Mouse (Mus musculus): Measurements from ENCODE around the gene Tgif2.
"Not testable (repeated sequence)": the region's sequence is repeated elsewhere in the genome, so short reads cannot be mapped to it uniquely, and the experiment has no call there.

The Tgif2 gene

GRCm38 (mm10) chr2:156839319-156840191 is at the start of gene Tgif2:
Gene Tgif2 (plus strand): TSS chr2:156840007.
- DNase-seq (ENCODE audit: low spot score): no peak

GRCm38 (mm10) chr2:156798516-156798915 is 41.3 kb upstream of the Tgif2 start:
- DNase-seq (ENCODE audit: low spot score): no peak

- DNase-seq (ENCODE audit: low spot score): no peak
Observed at GRCm38 (mm10) chr2:156801045-156801444, 38.8 kb upstream of the Tgif2 start.

GRCm38 (mm10) chr2:156802116-156802515 is 37.7 kb upstream of the Tgif2 start:
- not testable (repeated sequence) for DNase-seq (ENCODE audit: low spot score)

GRCm38 (mm10) chr2:156803698-156804372 is 36.0 kb upstream of the Tgif2 start:
- DNase-seq (ENCODE audit: low spot score): no peak

GRCm38 (mm10) chr2:156804589-156804988 is 35.2 kb upstream of the Tgif2 start:
- DNase-seq (ENCODE audit: low spot score): no peak

GRCm38 (mm10) chr2:156806886-156807285 is 32.9 kb upstream of the Tgif2 start:
- DNase-seq (ENCODE audit: low spot score): no peak

GRCm38 (mm10) chr2:156809579-156809978 is 30.2 kb upstream of the Tgif2 start:
- DNase-seq (ENCODE audit: low spot score): peak; percentile 47

GRCm38 (mm10) chr2:156810716-156811115 is 29.1 kb upstream of the Tgif2 start:
- no peak for DNase-seq (ENCODE audit: low spot score)

GRCm38 (mm10) chr2:156811556-156811955 is 28.3 kb upstream of the Tgif2 start:
- DNase-seq (ENCODE audit: low spot score): no peak

GRCm38 (mm10) chr2:156814344-156814801 is 25.4 kb upstream of the Tgif2 start:
- DNase-seq (ENCODE audit: low spot score): no peak

GRCm38 (mm10) chr2:156814893-156815292 is 24.9 kb upstream of the Tgif2 start:
- no peak for DNase-seq (ENCODE audit: low spot score)

GRCm38 (mm10) chr2:156815412-156815811 is 24.4 kb upstream of the Tgif2 start:
- DNase-seq (ENCODE audit: low spot score): no peak

GRCm38 (mm10) chr2:156816116-156816515 is 23.7 kb upstream of the Tgif2 start:
- no peak for DNase-seq (ENCODE audit: low spot score)

- DNase-seq (ENCODE audit: low spot score): not testable (repeated sequence)
Observed at GRCm38 (mm10) chr2:156825128-156825527, 14.7 kb upstream of the Tgif2 start.

GRCm38 (mm10) chr2:156834336-156834735 is 5.5 kb upstream of the Tgif2 start:
- no peak for DNase-seq (ENCODE audit: low spot score)

GRCm38 (mm10) chr2:156838839-156839238 is 968 bp upstream of the Tgif2 start:
- DNase-seq (ENCODE audit: low spot score): no peak

GRCm38 (mm10) chr2:156840301-156841027 is 657 bp downstream of the Tgif2 start:
- DNase-seq (ENCODE audit: low spot score): no peak

GRCm38 (mm10) chr2:156841028-156841840 is 1.4 kb downstream of the Tgif2 start:
- DNase-seq (ENCODE audit: low spot score): no peak

GRCm38 (mm10) chr2:156841841-156842706 is 2.3 kb downstream of the Tgif2 start:
- DNase-seq (ENCODE audit: low spot score): no peak

- no peak for DNase-seq (ENCODE audit: low spot score)
Observed at GRCm38 (mm10) chr2:156842711-156843110, 2.9 kb downstream of the Tgif2 start.

Measured in left cerebral cortex, adult 11 months (tissue).